8 mouse cellular contexts compared by ENCODE assay signal in the genomic region with DNA sequence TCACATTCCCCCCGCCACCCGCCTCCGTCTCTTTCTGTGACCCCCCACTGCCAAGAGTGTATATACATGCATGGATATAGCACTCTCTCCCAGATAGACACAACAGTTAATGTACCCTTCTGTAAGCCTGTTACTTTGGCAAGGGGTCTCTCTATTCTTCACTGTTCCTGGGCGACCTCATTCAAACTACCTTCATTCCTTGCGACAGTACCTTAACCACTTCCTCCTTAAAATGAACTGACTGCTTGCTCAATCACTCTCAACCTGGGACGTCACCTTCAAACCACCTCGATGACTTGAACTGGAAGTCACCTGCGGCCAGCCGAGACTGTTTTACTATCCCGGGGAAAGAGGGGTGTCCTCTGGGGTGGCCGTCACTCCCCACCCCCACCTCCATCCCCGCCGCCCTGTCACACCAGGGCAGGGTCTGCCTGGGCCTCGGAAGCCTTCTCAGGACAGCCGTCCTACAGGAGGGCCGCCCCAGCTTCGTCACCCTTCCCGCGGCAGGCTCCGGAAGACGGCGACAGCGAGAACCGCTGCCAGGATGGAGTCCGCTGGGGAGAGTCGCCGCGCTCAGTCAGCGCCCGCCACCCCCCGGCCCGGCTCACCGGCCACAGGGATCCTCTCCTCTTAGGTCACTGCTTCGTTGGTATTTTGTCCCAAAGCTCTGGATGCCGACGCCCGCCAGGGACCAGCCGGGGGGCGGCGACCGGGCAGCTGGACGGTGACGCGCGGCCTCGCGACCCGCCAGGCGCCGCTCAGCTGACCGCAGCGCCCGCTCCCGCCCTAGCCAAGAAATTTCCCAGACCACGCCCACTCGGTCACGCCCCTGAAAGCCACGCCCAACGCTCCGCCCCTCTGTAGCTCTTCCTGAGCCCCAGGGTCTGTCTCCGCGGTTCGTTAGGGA. TPM values are rescaled to one million over a fixed set of nuclear protein-coding genes. Genes with fewer than 3 reads are reported as not detected.
DNase-seq lines count a peak whose midpoint lies in the region; ATAC-seq and TF ChIP-seq lines count a peak whose summit lies in the region.

A gene (minus strand): TSS at position 753 of the 907 bp plus-strand sequence.

- no peak for TF ChIP-seq CTCF in ES-Bruce4 (IDR thresholded peaks at IDR 0.05; ENCODE audit: low read depth, low read length)
- no peak for TF ChIP-seq CTCF in testis, adult 2 months (IDR thresholded peaks at IDR 0.05; ENCODE audit: control insufficient read depth, insufficient read depth, insufficient replicate concordance, low read depth, low read length)

- ATAC-seq in forebrain, embryonic 15.5 days (replicated peaks), result peak; percentile 92
- peak; percentile 92 for ATAC-seq in neural tube, embryonic 14.5 days (ENCODE audit: low read depth)

- 2% methylated on average over 63 of the region's 63 CpGs for WGBS in forebrain, embryonic 15.5 days
- WGBS in neural tube, embryonic 14.5 days, result 1% methylated on average over 56 of the region's 63 CpGs

- H3K9ac ChIP-seq in ES-Bruce4 (ENCODE audit: low read depth, poor library complexity, severe bottlenecking), result peak within 1 kb of the TSS; percentile 84
- peak within 1 kb of the TSS; percentile 57 for H3K9ac ChIP-seq in forebrain, embryonic 15.5 days (replicated peaks)
- peak within 1 kb of the TSS; percentile 58 for H3K9ac ChIP-seq in neural tube, embryonic 14.5 days (replicated peaks; ENCODE audit: low read depth, low read length)

- H3K27ac ChIP-seq in ES-Bruce4 (ENCODE audit: insufficient read depth, low read length), result no peak within 1 kb of the TSS
- no peak within 1 kb of the TSS for H3K27ac ChIP-seq in forebrain, embryonic 15.5 days (replicated peaks)
- no peak within 1 kb of the TSS for H3K27ac ChIP-seq in neural tube, embryonic 14.5 days (ENCODE audit: low read depth, low read length)
- H3K27ac ChIP-seq in testis, adult 2 months (ENCODE audit: control insufficient read depth, insufficient read depth, low read depth, low read length), result peak within 1 kb of the TSS; percentile 89

- H3K27me3 ChIP-seq in ES-Bruce4 (ENCODE audit: control insufficient read depth, insufficient read depth, low read length, poor library complexity, severe bottlenecking), result no peaks in the 10 kb centered on the region; the same call in 1 of the 2 replicates
- H3K27me3 ChIP-seq in forebrain, embryonic 15.5 days, result 0 out of 2 replicates have a peak, but pooled peaks cover 2% of the 10 kb centered on the region
- peaks cover 2% of the 10 kb centered on the region for H3K27me3 ChIP-seq in neural tube, embryonic 14.5 days (ENCODE audit: control insufficient read depth, insufficient read depth, low read length)
- H3K27me3 ChIP-seq in testis, adult 2 months (ENCODE audit: control insufficient read depth, insufficient read depth, low read length), result no peaks in the 10 kb centered on the region

- peak within 1 kb of the TSS; percentile 92 for H3K4me2 ChIP-seq in forebrain, embryonic 15.5 days (replicated peaks)
- H3K4me2 ChIP-seq in neural tube, embryonic 14.5 days (ENCODE audit: low read depth, low read length), result peak within 1 kb of the TSS; percentile 62

- peak within 1 kb of the TSS; percentile 89 for H3K4me3 ChIP-seq in ES-Bruce4 (ENCODE audit: low read depth, low read length)
- H3K4me3 ChIP-seq in forebrain, embryonic 15.5 days, result peak within 1 kb of the TSS; percentile 60
- peak within 1 kb of the TSS; percentile 54 for H3K4me3 ChIP-seq in neural tube, embryonic 14.5 days (ENCODE audit: low read depth, low read length)
- peak within 1 kb of the TSS; percentile 97 for H3K4me3 ChIP-seq in testis, adult 2 months (ENCODE audit: control insufficient read depth, low read depth, low read length)

- peak; percentile 23; the same call in 1 of the 2 replicates for TF ChIP-seq EP300 in ES-Bruce4 (IDR thresholded peaks at IDR 0.05; ENCODE audit: insufficient read depth, low read depth, low read length)

- intact Hi-C loops in heart, postnatal 25 days (cut with DNase I), result no loop called here

- peak; percentile 70 for DNase-seq in cerebellum, adult 11-12 months
- peak; percentile 76 for DNase-seq in heart, postnatal 25 days (ENCODE audit: low spot score)
- peak; percentile 68 to 81 for DNase-seq in layer of hippocampus, adult 18-20 months (ENCODE audit: low spot score in 2 of 2)
- DNase-seq in lung, adult 18-20 months, result peak; percentile 84 to 88

- TF ChIP-seq POLR2A in ES-Bruce4 (IDR thresholded peaks at IDR 0.05; ENCODE audit: insufficient read depth, low read length), result peak; percentile 25
- peak; percentile 64 for TF ChIP-seq POLR2A in testis, adult 2 months (IDR thresholded peaks at IDR 0.05; ENCODE audit: control insufficient read depth, low read depth, low read length)

- no peaks in the 10 kb centered on the region for H3K4me1 ChIP-seq in ES-Bruce4 (ENCODE audit: control insufficient read depth, insufficient read depth, low read length)
- peaks cover 13% of the 10 kb centered on the region for H3K4me1 ChIP-seq in forebrain, embryonic 15.5 days
- peaks cover 6% of the 10 kb centered on the region; the same call in 1 of the 2 replicates for H3K4me1 ChIP-seq in neural tube, embryonic 14.5 days (ENCODE audit: control insufficient read depth, insufficient read depth, low read length)
- peaks cover 4% of the 10 kb centered on the region for H3K4me1 ChIP-seq in testis, adult 2 months (ENCODE audit: control insufficient read depth, insufficient read depth, low read length)

- H3K9me3 ChIP-seq in ES-Bruce4 (replicated peaks; ENCODE audit: control insufficient read depth, insufficient read depth, low read length, poor library complexity, severe bottlenecking), result no peaks in the 10 kb centered on the region
- H3K9me3 ChIP-seq in forebrain, embryonic 15.5 days, result no peaks in the 10 kb centered on the region
- H3K9me3 ChIP-seq in neural tube, embryonic 14.5 days (ENCODE audit: control insufficient read depth, low read length), result no peaks in the 10 kb centered on the region

- H3K36me3 ChIP-seq in ES-Bruce4 (ENCODE audit: control insufficient read depth, insufficient read depth, low read length, poor library complexity, severe bottlenecking), result no peaks in the 10 kb centered on the region
- H3K36me3 ChIP-seq in forebrain, embryonic 15.5 days, result no peaks in the 10 kb centered on the region
- H3K36me3 ChIP-seq in neural tube, embryonic 14.5 days (ENCODE audit: control insufficient read depth, insufficient read depth, low read length), result no peaks in the 10 kb centered on the region
- no peaks in the 10 kb centered on the region for H3K36me3 ChIP-seq in testis, adult 2 months (ENCODE audit: control insufficient read depth, insufficient read depth, low read length)

RNA-seq across cellular contexts. Expression of the gene that starts here (rescaled TPM):
- 12.4 and 13.3 TPM in 2 replicates for polyA plus RNA-seq in ES-Bruce4 (2011; ENCODE audit: insufficient read depth, insufficient read length, low read depth, missing spikeins)
- polyA plus RNA-seq in forebrain, embryonic 15.5 days (2015; fragmentation: Nextera tagmentation; extraction: Ambion mirVana), result 5.7 and 6.6 TPM in 2 replicates
- total RNA-seq in heart, postnatal 25 days (2021), result 10 to 100 TPM; 52.6 to 63.8 TPM
- total RNA-seq in layer of hippocampus, adult 18-20 months (2021), result 10 to 100 TPM; 15.5 to 16.6 TPM
- polyA plus RNA-seq in neural tube, embryonic 14.5 days (2014; fragmentation: Nextera tagmentation; extraction: Ambion mirVana), result 14.6 and 16.6 TPM in 2 replicates
- polyA plus RNA-seq in testis, adult 2 months (2012; rRNA removed), result 37.8 and 38.2 TPM in 2 replicates
